Mouse (Mus musculus): Measurements from ENCODE around the gene Gm525. TPM values are rescaled to one million over a fixed set of nuclear protein-coding genes. Genes with fewer than 3 reads are reported as not detected.
A peak's percentile ranks its signal among the peaks of the same experiment; 100 is the strongest.
"Not testable (repeated sequence)": the region's sequence is repeated elsewhere in the genome, so short reads cannot be mapped to it uniquely, and the experiment has no call there.

The Gm525 gene
- polyA plus RNA-seq, 1 experiment: 0.23 TPM

- no peak overlapping the region for H3K27ac ChIP-seq (ENCODE audit: insufficient read depth, low read length)
- H3K4me1 ChIP-seq (ENCODE audit: control insufficient read depth, insufficient read depth, low read length): peaks cover 2% of the 10 kb centered on the region
- H3K4me3 ChIP-seq (ENCODE audit: insufficient read depth, low read length): no peak overlapping the region
- TF ChIP-seq CTCF (IDR thresholded peaks at IDR 0.05; ENCODE audit: extremely low read depth, insufficient read depth, low read length) (no peak), POLR2A (IDR thresholded peaks at IDR 0.05; ENCODE audit: extremely low read depth, insufficient read depth, low read length) (no peak)
Observed at GRCm38 (mm10) chr11:89071522-89071921, 2.1 kb upstream of the Gm525 start.

GRCm38 (mm10) chr11:89074783-89075413 lies 1.3 kb downstream of the Gm525 start:
- TF ChIP-seq CTCF (IDR thresholded peaks at IDR 0.05; ENCODE audit: extremely low read depth, insufficient read depth, low read length): no peak
- TF ChIP-seq POLR2A (IDR thresholded peaks at IDR 0.05; ENCODE audit: extremely low read depth, insufficient read depth, low read length): no peak
- Histone ChIP-seq H3K27ac (ENCODE audit: insufficient read depth, low read length) (0 out of 2 replicates have a peak overlapping the region, but pooled peaks have one; percentile 19), H3K4me3 (ENCODE audit: insufficient read depth, low read length) (0 out of 2 replicates have a peak overlapping the region, but pooled peaks have one; percentile 5), H3K4me1 (ENCODE audit: control insufficient read depth, insufficient read depth, low read length) (peaks cover 2% of the 10 kb centered on the region)

- Histone ChIP-seq H3K27ac (ENCODE audit: insufficient read depth, low read length) (no peak overlapping the region), H3K4me1 (ENCODE audit: control insufficient read depth, insufficient read depth, low read length) (peaks cover 2% of the 10 kb centered on the region), H3K4me3 (ENCODE audit: insufficient read depth, low read length) (no peak overlapping the region)
- TF ChIP-seq CTCF (IDR thresholded peaks at IDR 0.05; ENCODE audit: extremely low read depth, insufficient read depth, low read length): no peak
- no peak for TF ChIP-seq POLR2A (IDR thresholded peaks at IDR 0.05; ENCODE audit: extremely low read depth, insufficient read depth, low read length)
Observed at GRCm38 (mm10) chr11:89076370-89076821, 2.8 kb downstream of the Gm525 start.

GRCm38 (mm10) chr11:89077601-89078000 lies 4.0 kb downstream of the Gm525 start:
- peaks cover 2% of the 10 kb centered on the region for H3K4me1 ChIP-seq (ENCODE audit: control insufficient read depth, insufficient read depth, low read length)
- TF ChIP-seq POLR2A (IDR thresholded peaks at IDR 0.05; ENCODE audit: extremely low read depth, insufficient read depth, low read length): no peak
- TF ChIP-seq CTCF (IDR thresholded peaks at IDR 0.05; ENCODE audit: extremely low read depth, insufficient read depth, low read length): no peak
- H3K27ac ChIP-seq (ENCODE audit: insufficient read depth, low read length): no peak overlapping the region
- no peak overlapping the region for H3K4me3 ChIP-seq (ENCODE audit: insufficient read depth, low read length)

DNA sequence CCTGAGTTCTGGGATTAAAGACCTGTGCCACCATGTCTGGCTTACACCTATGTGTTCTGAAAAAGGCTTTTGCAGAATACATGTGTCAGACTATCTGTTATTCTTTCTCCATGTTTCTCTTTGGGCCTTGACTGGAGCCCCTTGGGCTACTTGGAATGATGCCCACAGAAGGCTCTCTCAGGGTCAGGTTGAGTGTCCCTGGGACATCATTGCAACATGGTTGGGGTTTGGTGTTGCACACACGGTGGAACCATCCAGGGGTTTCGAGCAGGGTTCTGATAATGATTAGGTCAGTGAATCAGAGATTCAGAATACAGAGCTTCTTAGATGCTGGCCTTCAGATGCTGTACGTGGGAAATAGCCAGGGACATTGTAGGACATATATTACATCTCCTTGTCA lies 4.7 kb downstream of the Gm525 start:
- H3K4me1 ChIP-seq (ENCODE audit: control insufficient read depth, insufficient read depth, low read length): peaks cover 2% of the 10 kb centered on the region
- no peak overlapping the region for H3K4me3 ChIP-seq (ENCODE audit: insufficient read depth, low read length)
- no peak for TF ChIP-seq CTCF (IDR thresholded peaks at IDR 0.05; ENCODE audit: extremely low read depth, insufficient read depth, low read length)
- no peak for TF ChIP-seq POLR2A (IDR thresholded peaks at IDR 0.05; ENCODE audit: extremely low read depth, insufficient read depth, low read length)
- H3K27ac ChIP-seq (ENCODE audit: insufficient read depth, low read length): no peak overlapping the region

- TF ChIP-seq POLR2A (IDR thresholded peaks at IDR 0.05; ENCODE audit: extremely low read depth, insufficient read depth, low read length) (no peak), CTCF (IDR thresholded peaks at IDR 0.05; ENCODE audit: extremely low read depth, insufficient read depth, low read length) (no peak)
- no peak overlapping the region for H3K27ac ChIP-seq (ENCODE audit: insufficient read depth, low read length)
- peaks cover 2% of the 10 kb centered on the region for H3K4me1 ChIP-seq (ENCODE audit: control insufficient read depth, insufficient read depth, low read length)
- H3K4me3 ChIP-seq (ENCODE audit: insufficient read depth, low read length): no peak overlapping the region
Observed at GRCm38 (mm10) chr11:89078996-89079680, 5.5 kb downstream of the Gm525 start.

DNA sequence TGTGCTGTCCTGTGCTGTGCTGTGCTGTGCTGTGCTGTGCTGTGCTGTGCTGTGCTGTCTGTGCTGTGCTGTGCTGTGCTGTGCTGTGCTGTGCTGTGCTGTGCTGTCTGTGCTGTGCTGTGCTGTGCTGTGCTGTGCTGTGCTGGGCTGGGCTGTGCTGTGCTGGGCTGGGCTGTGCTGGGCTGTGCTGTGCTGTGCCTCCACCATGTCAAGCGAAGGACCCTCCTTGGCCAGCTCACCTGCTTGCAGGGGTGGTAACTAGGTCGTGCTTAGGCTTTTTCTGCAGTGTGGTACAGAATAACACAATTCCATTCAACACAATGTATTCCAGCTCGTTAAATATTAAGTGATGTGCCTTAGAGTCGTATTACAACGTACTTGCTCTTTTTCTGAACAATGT lies 8.3 kb downstream of the Gm525 start:
- H3K4me1 ChIP-seq (ENCODE audit: control insufficient read depth, insufficient read depth, low read length); H3K4me3 ChIP-seq (ENCODE audit: insufficient read depth, low read length); H3K27ac ChIP-seq (ENCODE audit: insufficient read depth, low read length): not testable (repeated sequence)

GRCm38 (mm10) chr11:89082691-89083090 lies 9.1 kb downstream of the Gm525 start:
- H3K4me3 ChIP-seq (ENCODE audit: insufficient read depth, low read length); H3K4me1 ChIP-seq (ENCODE audit: control insufficient read depth, insufficient read depth, low read length); H3K27ac ChIP-seq (ENCODE audit: insufficient read depth, low read length): not testable (repeated sequence)

- no peak overlapping the region for H3K4me3 ChIP-seq (ENCODE audit: insufficient read depth, low read length)
- TF ChIP-seq CTCF (IDR thresholded peaks at IDR 0.05; ENCODE audit: extremely low read depth, insufficient read depth, low read length): peak; percentile 25; the same call in 1 of the 2 replicates
- TF ChIP-seq POLR2A (IDR thresholded peaks at IDR 0.05; ENCODE audit: extremely low read depth, insufficient read depth, low read length): no peak
- H3K4me1 ChIP-seq (ENCODE audit: control insufficient read depth, insufficient read depth, low read length): no peaks in the 10 kb centered on the region
- no peak overlapping the region for H3K27ac ChIP-seq (ENCODE audit: insufficient read depth, low read length)
Observed at GRCm38 (mm10) chr11:89084601-89085000, 11.0 kb downstream of the Gm525 start.

GRCm38 (mm10) chr11:89086208-89086809 lies 12.7 kb downstream of the Gm525 start:
- Histone ChIP-seq H3K4me3 (ENCODE audit: insufficient read depth, low read length) (no peak overlapping the region), H3K4me1 (ENCODE audit: control insufficient read depth, insufficient read depth, low read length) (no peaks in the 10 kb centered on the region), H3K27ac (ENCODE audit: insufficient read depth, low read length) (no peak overlapping the region)
- TF ChIP-seq POLR2A (IDR thresholded peaks at IDR 0.05; ENCODE audit: extremely low read depth, insufficient read depth, low read length): no peak
- no peak for TF ChIP-seq CTCF (IDR thresholded peaks at IDR 0.05; ENCODE audit: extremely low read depth, insufficient read depth, low read length)

Measured in cortical plate, adult 2 months (tissue).